Mouse (Mus musculus): ENCODE measurements at regions not wholly inside any gene's neighbourhood (a gene's known extent, or its start where the extent isn't known, plus 50 kb on each side); places are given as distances from the start of the nearest gene placed in this dataset.

- no peak for TF ChIP-seq CTCF (IDR thresholded peaks at IDR 0.05; ENCODE audit: control insufficient read depth, insufficient read depth, insufficient read length)
- no peak for TF ChIP-seq MYOG (IDR thresholded peaks at IDR 0.05; ENCODE audit: control insufficient read depth, extremely low read depth, insufficient read length)
- TF ChIP-seq FOSL1 (IDR thresholded peaks at IDR 0.05; ENCODE audit: insufficient read depth, low read length, poor library complexity, severe bottlenecking): no peak
Measured at GRCm38 (mm10) chr11:48526316-48526715, 273.8 kb upstream of the Rack1 start.
